15 mouse cellular contexts compared by ENCODE assay signal in genomic region chr15:95639829-95640134, GRCm38 (mm10). TPM values are rescaled to one million over a fixed set of nuclear protein-coding genes. Genes with fewer than 3 reads are reported as not detected.
DNase-seq lines count a peak whose midpoint lies in the region; ATAC-seq and TF ChIP-seq lines count a peak whose summit lies in the region.
"Had no signal": no experiment of that assay in that cellular context is flagged by ENCODE, and none has a peak within 500 bp of the region (broad histone marks: within the 10 kb centered on the region; RNA-seq: fewer than 3 reads in every experiment).

No protein-coding gene starts in this region.

- peak overlapping the region; percentile 33 for H3K4me2 ChIP-seq in hindbrain, embryonic 12.5 days (replicated peaks)
- H3K4me2 ChIP-seq in limb, embryonic 14.5 days (replicated peaks; ENCODE audit: low read depth, low read length, severe bottlenecking) = peak overlapping the region; percentile 28
- H3K4me2 ChIP-seq: embryonic facial prominence, embryonic 15.5 days had no signal

- no peak for TF ChIP-seq POLR2A in testis, adult 2 months (IDR thresholded peaks at IDR 0.05; ENCODE audit: control insufficient read depth, low read depth, low read length)
- no peak for TF ChIP-seq POLR2A in limb, embryonic 14.5 days (IDR thresholded peaks at IDR 0.05; ENCODE audit: borderline replicate concordance, extremely low read depth, insufficient read depth, insufficient read length)

- no peak overlapping the region for H3K27ac ChIP-seq in testis, adult 2 months (ENCODE audit: control insufficient read depth, insufficient read depth, low read depth, low read length)
- H3K27ac ChIP-seq in hindbrain, embryonic 12.5 days = no peak overlapping the region
- peak overlapping the region; percentile 65 for H3K27ac ChIP-seq in limb, embryonic 14.5 days (replicated peaks; ENCODE audit: low read depth, low read length)
- H3K27ac ChIP-seq: embryonic facial prominence, embryonic 15.5 days; liver, embryonic 14.5 days had no signal

- H3K4me3 ChIP-seq in testis, adult 2 months (ENCODE audit: control insufficient read depth, low read depth, low read length) = peak overlapping the region; percentile 60
- H3K4me3 ChIP-seq in hindbrain, embryonic 12.5 days = no peak overlapping the region
- no peak overlapping the region for H3K4me3 ChIP-seq in limb, embryonic 14.5 days (replicated peaks; ENCODE audit: low read length)
- H3K4me3 ChIP-seq: embryonic facial prominence, embryonic 15.5 days had no signal

- peak; percentile 56 for ATAC-seq in hindbrain, embryonic 12.5 days (ENCODE audit: low FRiP score)
- ATAC-seq in limb, embryonic 14.5 days (ENCODE audit: low FRiP score, low read depth) = no peak
- ATAC-seq: activated CD4-positive, CD25-positive, alpha-beta regulatory T cell, adult 4 months had no signal

- no peaks in the 10 kb centered on the region; the same call in 1 of the 2 replicates for H3K27me3 ChIP-seq in testis, adult 2 months (ENCODE audit: control insufficient read depth, insufficient read depth, low read length)
- H3K27me3 ChIP-seq in hindbrain, embryonic 12.5 days = peaks cover 83% of the 10 kb centered on the region
- peaks cover 4% of the 10 kb centered on the region; the same call in 1 of the 2 replicates for H3K27me3 ChIP-seq in limb, embryonic 14.5 days (ENCODE audit: control insufficient read depth, insufficient read depth, low read length)

- H3K9ac ChIP-seq in hindbrain, embryonic 12.5 days = no peak overlapping the region
- no peak overlapping the region for H3K9ac ChIP-seq in limb, embryonic 14.5 days (ENCODE audit: low read depth, low read length, severe bottlenecking)
- H3K9ac ChIP-seq: embryonic facial prominence, embryonic 15.5 days; liver, embryonic 14.5 days had no signal

- WGBS in hindbrain, embryonic 12.5 days = 24% methylated on average over 9 of the region's 9 CpGs
- 38% methylated on average over 9 of the region's 9 CpGs for WGBS in limb, embryonic 14.5 days

- TF ChIP-seq CTCF in testis, adult 2 months (IDR thresholded peaks at IDR 0.05; ENCODE audit: control insufficient read depth, insufficient read depth, insufficient replicate concordance, low read depth, low read length) = no peak

- peaks cover 6% of the 10 kb centered on the region; the same call in 1 of the 2 replicates for H3K4me1 ChIP-seq in testis, adult 2 months (ENCODE audit: control insufficient read depth, insufficient read depth, low read length)
- H3K4me1 ChIP-seq in hindbrain, embryonic 12.5 days = peaks cover 21% of the 10 kb centered on the region
- H3K4me1 ChIP-seq in limb, embryonic 14.5 days (ENCODE audit: control insufficient read depth, insufficient read depth, low read length) = peaks cover 27% of the 10 kb centered on the region

- H3K9me3 ChIP-seq in hindbrain, embryonic 12.5 days (replicated peaks) = no peaks in the 10 kb centered on the region
- no peaks in the 10 kb centered on the region for H3K9me3 ChIP-seq in limb, embryonic 14.5 days (ENCODE audit: control insufficient read depth, low read length)
- H3K9me3 ChIP-seq: embryonic facial prominence, embryonic 15.5 days had no signal

- H3K36me3 ChIP-seq in testis, adult 2 months (ENCODE audit: control insufficient read depth, insufficient read depth, low read length) = no peaks in the 10 kb centered on the region
- H3K36me3 ChIP-seq in hindbrain, embryonic 12.5 days = no peaks in the 10 kb centered on the region
- H3K36me3 ChIP-seq in limb, embryonic 14.5 days (ENCODE audit: control insufficient read depth, insufficient read depth, low read length) = no peaks in the 10 kb centered on the region
- H3K36me3 ChIP-seq: embryonic facial prominence, embryonic 15.5 days had no signal

- DNase-seq in testis, postnatal 14 days (ENCODE audit: low spot score) = no peak
- no peak for DNase-seq in limb, embryonic 14.5 days (ENCODE audit: low spot score)
- DNase-seq in frontal cortex, postnatal 14 days (ENCODE audit: low spot score in 2 of 2) = no peak
- no peak for DNase-seq in B cell, adult 2 months
- no peak for DNase-seq in cerebellum, postnatal 10 days
- DNase-seq: heart, adult 11 months; lung, postnatal 14 days; thymus, postnatal 25 days had no signal

RNA-seq across cellular contexts. Expression of gene Dbx2, which starts 16.0 kb away (rescaled TPM):
- polyA plus RNA-seq in testis, adult 2 months (2012; rRNA removed) = 0.02 and 0.04 TPM in 2 replicates
- polyA plus RNA-seq in hindbrain, embryonic 12.5 days (2016; fragmentation: Nextera tagmentation; extraction: Ambion mirVana) = 1.8 and 3.7 TPM in 2 replicates
- polyA plus RNA-seq in limb, embryonic 14.5 days (2012; rRNA removed) = 3.8 and 6.6 TPM in 2 replicates
- 8.6 and 11.6 TPM in 2 replicates for polyA plus RNA-seq in limb, embryonic 14.5 days (2014; fragmentation: Nextera tagmentation; extraction: Ambion mirVana)
- polyA plus RNA-seq: activated CD4-positive, CD25-positive, alpha-beta regulatory T cell, adult 4 months; intestine, embryonic 14.5 days; liver, embryonic 14.5 days; stomach, embryonic 14.5 days had no signal
